Mouse (Mus musculus) ES-Bruce4 (cell line): Measurements from ENCODE around the gene Prr18. TPM values are rescaled to one million over a fixed set of nuclear protein-coding genes. Genes with fewer than 3 reads are reported as not detected.

Experiments
- H3K27ac ChIP-seq: 2 replicates; pipeline ENCODE4 v1.5.1; 2012; ENCODE audit warnings: low read length, inconsistent platforms; ENCODE audit not compliant: insufficient read depth
- H3K27me3 ChIP-seq: 2 replicates; pipeline ENCODE4 v1.6.1; 2012; ENCODE audit warnings: mild to moderate bottlenecking, low read length, inconsistent platforms; ENCODE audit not compliant: control insufficient read depth, poor library complexity, insufficient read depth, severe bottlenecking
- H3K36me3 ChIP-seq: 2 replicates; pipeline ENCODE4 v1.6.1; 2012; ENCODE audit warnings: inconsistent platforms, mild to moderate bottlenecking, low read length, moderate library complexity; ENCODE audit not compliant: control insufficient read depth, poor library complexity, insufficient read depth, severe bottlenecking
- H3K4me1 ChIP-seq: one replicate; pipeline ENCODE4 v1.8.1; 2011; ENCODE audit warnings: low read length; ENCODE audit not compliant: control insufficient read depth, insufficient read depth
- H3K4me3 ChIP-seq: 2 replicates; pipeline ENCODE4 v1.5.1; 2011; ENCODE audit warnings: low read depth, mild to moderate bottlenecking, low read length
- H3K9ac ChIP-seq: 2 replicates; pipeline ENCODE4 v1.6.1; 2012; ENCODE audit warnings: low read depth, mild to moderate bottlenecking, inconsistent platforms; ENCODE audit not compliant: poor library complexity, severe bottlenecking
- H3K9me3 ChIP-seq: replicated peaks from 2 replicates; pipeline ENCODE4 v1.6.1; 2012; ENCODE audit warnings: mild to moderate bottlenecking, low read length, inconsistent platforms; ENCODE audit not compliant: control insufficient read depth, poor library complexity, insufficient read depth, severe bottlenecking
- CTCF ChIP-seq: IDR thresholded peaks from one replicate; pipeline ENCODE4 v1.8.1; 2011; ENCODE audit warnings: low read depth, low read length
- EP300 ChIP-seq: IDR thresholded peaks from 2 replicates; pipeline ENCODE4 v1.6.1; 2011; ENCODE audit warnings: low read depth, low read length; ENCODE audit not compliant: insufficient read depth
- POLR2A ChIP-seq: IDR thresholded peaks from one replicate; pipeline ENCODE4 v1.8.1; 2011; ENCODE audit warnings: low read length; ENCODE audit not compliant: insufficient read depth
- polyA plus RNA-seq: library from polyadenylated mRNA; stranded (reverse); fragments of >200 nt; gene quantifications from 2 replicates; pipeline ENCODE4 v1.2.4, GENCODE M21; 2011; ENCODE audit warnings: low read depth; ENCODE audit not compliant: missing spikeins, insufficient read depth, insufficient read length

Gene Prr18
- polyA plus RNA-seq, 1 experiment = 0.61 TPM

DNA sequence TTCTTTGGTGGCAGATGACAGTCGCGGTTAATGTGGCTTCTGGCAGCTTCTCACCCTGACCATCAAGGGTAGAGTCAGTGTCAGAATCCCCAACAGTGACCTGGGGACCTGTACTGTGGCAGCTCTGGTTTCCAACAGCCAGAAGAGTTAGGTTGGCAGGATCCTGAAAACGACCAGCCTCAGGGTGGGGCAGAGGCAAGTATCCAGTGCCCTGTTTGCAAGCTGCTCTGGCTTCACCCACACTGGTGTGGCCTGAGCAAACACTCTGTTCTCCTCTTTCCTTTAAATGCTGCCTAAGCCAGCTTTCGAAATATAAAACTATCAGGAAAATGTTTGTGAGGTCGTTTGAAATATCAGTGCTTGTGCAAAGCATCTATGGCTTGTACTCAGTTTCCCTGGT, 6.7 kb upstream of the Prr18 start:
- no peaks in the 10 kb centered on the region for H3K27me3 ChIP-seq
- no peak overlapping the region for H3K27ac ChIP-seq
- no peaks in the 10 kb centered on the region for H3K9me3 ChIP-seq
- H3K9ac ChIP-seq = no peak overlapping the region
- no peaks in the 10 kb centered on the region for H3K36me3 ChIP-seq
- TF ChIP-seq CTCF (no peak), EP300 (no peak), POLR2A (no peak)
- no peaks in the 10 kb centered on the region for H3K4me1 ChIP-seq
- H3K4me3 ChIP-seq = no peak overlapping the region

DNA sequence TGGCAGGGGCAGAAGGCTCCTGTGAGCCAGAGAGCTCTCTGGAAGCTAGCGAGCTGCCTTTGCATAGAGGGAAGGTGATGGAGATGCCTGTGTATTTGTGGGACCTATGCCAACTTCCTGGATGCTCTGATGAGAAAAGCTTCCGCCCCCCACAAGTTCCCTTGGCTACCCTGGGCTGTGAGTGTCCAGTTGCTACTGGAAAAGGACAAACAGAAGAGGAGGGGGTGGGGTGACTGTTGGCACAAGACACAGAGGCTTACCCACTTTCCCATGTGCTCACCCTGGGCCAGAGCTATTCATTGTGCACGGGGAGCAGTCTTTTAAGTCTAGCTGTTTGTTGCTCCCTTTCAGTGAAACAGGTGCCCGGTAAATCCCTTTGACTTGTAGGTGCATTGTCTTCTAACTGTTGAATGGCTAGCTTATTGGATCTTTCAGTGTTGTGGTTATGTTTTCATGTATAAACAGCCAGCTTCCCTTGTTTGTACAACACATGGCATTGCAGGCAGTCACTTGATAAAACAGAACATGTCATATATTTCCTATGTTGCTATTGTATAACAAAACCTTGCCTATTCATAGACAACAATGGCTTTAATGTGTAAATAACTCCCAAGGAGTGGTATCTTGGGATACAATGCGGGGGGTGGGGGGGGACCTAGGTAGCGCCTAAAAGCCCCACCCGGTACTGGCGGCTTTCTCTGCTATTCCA, 2.6 kb downstream of the Prr18 start:
- no peak overlapping the region; the same call in 1 of the 2 replicates for H3K4me3 ChIP-seq
- no peak overlapping the region for H3K27ac ChIP-seq
- peaks cover 8% of the 10 kb centered on the region for H3K27me3 ChIP-seq
- 0 out of 2 replicates have a peak overlapping the region, but pooled peaks have one; percentile 78 for H3K9ac ChIP-seq
- TF ChIP-seq EP300 = no peak
- no peak for TF ChIP-seq CTCF
- no peak for TF ChIP-seq POLR2A
- no peaks in the 10 kb centered on the region for H3K9me3 ChIP-seq
- H3K36me3 ChIP-seq = no peaks in the 10 kb centered on the region
- no peaks in the 10 kb centered on the region for H3K4me1 ChIP-seq

DNA sequence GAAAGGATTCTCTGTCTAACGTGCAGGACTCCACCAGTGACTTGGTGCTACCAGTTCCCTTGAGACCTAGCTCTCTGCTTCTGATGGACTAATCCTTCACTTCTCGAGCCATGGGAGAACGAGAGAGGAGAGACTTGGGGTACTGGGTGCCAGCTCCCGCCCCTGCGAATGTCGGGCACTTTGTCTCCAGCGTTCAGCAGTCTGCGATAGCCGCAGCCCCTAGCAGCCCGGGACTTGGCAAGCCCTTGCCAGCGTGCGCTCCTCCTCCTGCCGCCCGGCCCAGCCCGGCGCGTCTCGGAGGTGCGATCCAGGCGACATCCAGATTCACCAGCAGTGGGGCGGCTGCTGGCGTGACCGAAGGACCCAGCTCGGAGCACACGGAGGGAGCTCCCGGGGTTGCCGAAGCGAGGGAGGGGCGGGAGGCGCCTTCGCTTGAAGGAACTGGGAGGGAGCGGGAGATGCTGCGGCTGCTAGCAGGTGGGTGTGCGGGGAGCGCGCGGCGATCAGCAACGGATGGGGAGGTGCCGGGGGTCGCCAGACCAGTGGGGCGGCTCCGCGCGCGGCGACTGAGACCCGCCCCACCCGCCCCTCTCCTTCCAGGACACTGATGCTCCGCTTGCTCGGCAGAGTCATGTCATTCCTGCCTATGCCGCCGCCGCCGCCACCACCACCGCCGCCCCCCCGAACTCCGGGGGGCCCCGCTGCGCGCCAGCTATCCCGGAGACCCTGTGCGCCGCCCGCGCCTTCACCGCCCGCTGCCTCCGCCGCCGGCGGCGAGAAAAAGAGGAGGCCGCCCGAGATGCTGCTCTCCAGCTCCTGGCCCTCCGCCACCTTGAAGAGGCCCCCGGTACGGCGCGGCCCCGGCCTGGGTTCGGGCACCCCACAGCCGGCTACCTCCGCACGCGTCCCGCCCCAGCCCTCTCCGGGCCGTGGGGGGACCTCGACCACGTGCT, 3.4 kb downstream of the Prr18 start:
- H3K4me1 ChIP-seq = no peaks in the 10 kb centered on the region
- H3K27me3 ChIP-seq = peaks cover 8% of the 10 kb centered on the region
- no peak overlapping the region for H3K27ac ChIP-seq

DNA sequence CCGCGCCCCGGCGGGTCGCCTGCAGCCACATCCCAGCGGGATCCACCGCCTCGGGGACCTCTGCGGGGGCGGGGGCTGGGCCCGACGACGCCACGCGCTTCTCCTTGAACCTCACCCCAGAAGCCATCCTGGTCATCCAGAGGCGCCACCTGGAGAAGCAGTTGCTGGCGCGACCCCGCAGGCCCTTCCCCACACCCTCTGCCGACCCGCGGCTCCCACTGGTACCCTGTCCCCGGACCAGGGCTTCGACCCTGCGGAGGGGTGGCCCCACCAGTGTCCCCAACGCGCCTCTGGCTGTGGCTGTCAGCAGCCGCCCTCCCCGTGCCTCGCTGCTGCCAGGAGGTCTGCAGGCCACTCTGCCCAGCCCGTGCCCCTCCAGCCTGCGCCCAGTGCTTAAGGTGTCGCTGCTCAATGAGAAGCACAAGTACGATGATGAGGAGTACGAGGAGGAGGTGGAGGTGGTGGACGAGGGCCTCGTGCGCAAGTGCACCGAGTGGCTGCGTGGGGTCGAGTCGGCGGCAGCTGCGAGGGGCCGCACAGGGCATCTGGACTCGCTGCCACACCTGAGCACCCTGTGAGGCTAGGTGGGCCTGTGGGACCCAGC, 4.2 kb downstream of the Prr18 start:
- TF ChIP-seq CTCF = no peak
- TF ChIP-seq EP300 = no peak
- TF ChIP-seq POLR2A = no peak
- Histone ChIP-seq H3K9me3 (no peaks in the 10 kb centered on the region), H3K36me3 (no peaks in the 10 kb centered on the region), H3K9ac (peak overlapping the region; percentile 78), H3K4me1 (no peaks in the 10 kb centered on the region), H3K27me3 (peaks cover 8% of the 10 kb centered on the region), H3K4me3 (peak overlapping the region; percentile 46), H3K27ac (no peak overlapping the region)

More for the DNA sequence above, 3.4 kb downstream of the Prr18 start:
- TF ChIP-seq CTCF (no peak), EP300 (no peak), POLR2A (no peak)
- Histone ChIP-seq H3K36me3 (no peaks in the 10 kb centered on the region), H3K9me3 (no peaks in the 10 kb centered on the region), H3K9ac (peak overlapping the region; percentile 78), H3K4me3 (peak overlapping the region; percentile 46)

DNA sequence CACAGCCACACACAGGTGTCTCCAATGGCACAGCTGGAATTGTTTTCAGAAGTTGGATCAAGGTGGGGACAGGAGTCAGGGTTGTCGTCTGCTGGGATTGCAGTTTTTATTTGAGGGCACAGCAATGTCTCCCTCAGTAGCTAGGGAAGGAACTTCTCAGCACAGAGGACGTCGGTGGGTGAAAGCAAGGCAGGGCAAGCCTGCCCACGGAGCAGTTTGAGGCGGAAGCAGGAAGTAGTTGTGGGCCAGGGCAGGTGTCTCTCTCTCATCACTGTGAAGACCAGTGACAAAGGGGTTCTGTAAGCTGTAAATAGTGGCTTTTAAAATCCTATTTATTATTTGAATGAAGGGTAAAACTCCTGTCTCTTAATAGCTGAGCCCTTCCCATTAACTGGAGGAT, 5.4 kb downstream of the Prr18 start:
- Histone ChIP-seq H3K9ac (no peak overlapping the region), H3K27me3 (peaks cover 8% of the 10 kb centered on the region), H3K4me3 (no peak overlapping the region), H3K27ac (no peak overlapping the region), H3K9me3 (no peaks in the 10 kb centered on the region), H3K36me3 (no peaks in the 10 kb centered on the region), H3K4me1 (no peaks in the 10 kb centered on the region)
- no peak for TF ChIP-seq CTCF
- TF ChIP-seq EP300 = no peak
- no peak for TF ChIP-seq POLR2A

DNA sequence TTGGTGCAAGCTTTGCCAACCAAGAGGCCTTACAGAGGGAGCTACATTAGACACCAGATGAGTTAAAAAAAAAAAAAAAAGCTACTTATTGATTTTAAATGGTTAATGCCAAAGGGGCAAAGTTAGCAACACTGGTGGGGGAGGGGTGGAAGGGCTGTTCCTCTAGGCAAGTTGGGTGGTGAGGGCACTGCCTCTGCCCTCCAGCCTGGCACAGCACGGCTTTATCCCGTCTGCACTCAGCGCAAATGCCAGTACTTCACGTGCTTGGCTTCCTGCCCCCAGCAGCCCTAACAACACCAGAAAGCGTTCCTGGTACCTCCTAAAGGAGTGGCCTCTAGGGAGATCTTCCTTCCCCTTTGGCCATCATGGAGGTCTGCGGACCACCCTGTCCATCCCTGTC, 6.2 kb downstream of the Prr18 start:
- Histone ChIP-seq H3K4me1 (no peaks in the 10 kb centered on the region), H3K27ac (no peak overlapping the region), H3K36me3 (no peaks in the 10 kb centered on the region), H3K9ac (no peak overlapping the region), H3K4me3 (no peak overlapping the region), H3K27me3 (peaks cover 8% of the 10 kb centered on the region), H3K9me3 (no peaks in the 10 kb centered on the region)
- TF ChIP-seq EP300 = no peak
- no peak for TF ChIP-seq POLR2A
- no peak for TF ChIP-seq CTCF
